In genomic region chr2:137114248-137115096, GRCm38 (mm10) we compare ENCODE assay signal across 8 mouse cellular contexts. TPM values are rescaled to one million over a fixed set of nuclear protein-coding genes. Genes with fewer than 3 reads are reported as not detected.
A peak's percentile ranks its signal among the peaks of the same experiment; 100 is the strongest.
DNase-seq lines count a peak whose midpoint lies in the region; ATAC-seq and TF ChIP-seq lines count a peak whose summit lies in the region.

No protein-coding gene starts in this region.

- no peak for TF ChIP-seq POLR2A in bone marrow macrophage, adult 2 months (IDR thresholded peaks at IDR 0.05; ENCODE audit: borderline replicate concordance, low read depth, low read length)

- DNase-seq in 3T3-L1 (ENCODE audit: low read depth, low spot score) = peak; percentile 89
- DNase-seq in heart, postnatal 0 days (ENCODE audit: low spot score) = peak; percentile 82
- DNase-seq in kidney, postnatal 36 days = peak; percentile 81 to 83
- peak in 2 of 3 experiments; percentile 9 to 19 for DNase-seq in liver, embryonic 14.5 days (ENCODE audit: low read depth in 3 of 3, low spot score in 3 of 3)
- DNase-seq in neural tube, embryonic 10.5 days (ENCODE audit: extremely low spot score, low spot score) = peak; percentile 72
- peak; percentile 40 for DNase-seq in telencephalon, adult 2 months (ENCODE audit: low read depth, low spot score)

- no peaks in the 10 kb centered on the region for H3K36me3 ChIP-seq in forebrain, embryonic 13.5 days (ENCODE audit: poor library complexity, severe bottlenecking)
- H3K36me3 ChIP-seq in heart, postnatal 0 days (replicated peaks; ENCODE audit: control insufficient read depth, insufficient read depth, low read length) = no peaks in the 10 kb centered on the region
- H3K36me3 ChIP-seq in liver, embryonic 14.5 days (replicated peaks; ENCODE audit: control insufficient read depth, insufficient read depth, low read depth) = no peaks in the 10 kb centered on the region

- peak overlapping the region; percentile 73 for H3K4me3 ChIP-seq in bone marrow macrophage, adult 2 months (ENCODE audit: insufficient read depth, low read length)
- peak overlapping the region; percentile 65 for H3K4me3 ChIP-seq in forebrain, embryonic 13.5 days
- H3K4me3 ChIP-seq in heart, postnatal 0 days (ENCODE audit: low read depth, low read length) = peak overlapping the region; percentile 83
- H3K4me3 ChIP-seq in liver, embryonic 14.5 days (ENCODE audit: insufficient read depth in 1 of 2, low read depth in 2 of 2, low read length in 2 of 2) = peak overlapping the region; percentile 51 to 57; a peak in 3 of 4 replicates

- H3K4me2 ChIP-seq in forebrain, embryonic 13.5 days = peak overlapping the region; percentile 87
- H3K4me2 ChIP-seq in heart, postnatal 0 days (ENCODE audit: low read depth, low read length) = peak overlapping the region; percentile 84
- H3K4me2 ChIP-seq in liver, embryonic 14.5 days (ENCODE audit: low read depth) = peak overlapping the region; percentile 63

- peak; percentile 27; the same call in 1 of the 2 replicates for TF ChIP-seq CTCF in bone marrow macrophage, adult 2 months (IDR thresholded peaks at IDR 0.05; ENCODE audit: low read depth, low read length)
- peak; percentile 71 for TF ChIP-seq CTCF in heart, postnatal 0 days (IDR thresholded peaks at IDR 0.05; ENCODE audit: low read depth)
- TF ChIP-seq CTCF in liver, embryonic 14.5 days (IDR thresholded peaks at IDR 0.05; ENCODE audit: low read depth) = peak; percentile 56

- WGBS in forebrain, embryonic 13.5 days = under 1% methylated on average over 51 of the region's 51 CpGs
- under 1% methylated on average over 51 of the region's 51 CpGs for WGBS in heart, postnatal 0 days
- under 1% methylated on average over 51 of the region's 51 CpGs for WGBS in liver, embryonic 14.5 days (ENCODE audit: insufficient replicate concordance)

- peaks cover 21% of the 10 kb centered on the region for H3K4me1 ChIP-seq in bone marrow macrophage, adult 2 months (ENCODE audit: control insufficient read depth, insufficient read depth, low read length)
- H3K4me1 ChIP-seq in forebrain, embryonic 13.5 days = peaks cover 70% of the 10 kb centered on the region
- peaks cover 13% of the 10 kb centered on the region; the same call in 1 of the 2 replicates for H3K4me1 ChIP-seq in heart, postnatal 0 days (ENCODE audit: control insufficient read depth, insufficient read depth)
- H3K4me1 ChIP-seq in liver, embryonic 14.5 days (replicated peaks; ENCODE audit: control insufficient read depth in 2 of 2, insufficient read depth in 2 of 2, low read length in 1 of 2) = peaks cover 0 to 3% of the 10 kb centered on the region in 2 experiments; a peak in 1 of 4 replicates

- H3K9ac ChIP-seq in forebrain, embryonic 13.5 days = peak overlapping the region; percentile 74
- peak overlapping the region; percentile 69 for H3K9ac ChIP-seq in heart, postnatal 0 days (replicated peaks; ENCODE audit: low read depth, low read length)
- no peak overlapping the region for H3K9ac ChIP-seq in liver, embryonic 14.5 days (replicated peaks)

- peaks cover 28% of the 10 kb centered on the region for H3K27me3 ChIP-seq in forebrain, embryonic 13.5 days
- H3K27me3 ChIP-seq in heart, postnatal 0 days (ENCODE audit: control insufficient read depth, insufficient read depth, low read length) = no peaks in the 10 kb centered on the region
- H3K27me3 ChIP-seq in liver, embryonic 14.5 days (ENCODE audit: control insufficient read depth, insufficient read depth, low read length) = peaks cover 42% of the 10 kb centered on the region

- TF ChIP-seq EP300 in heart, postnatal 0 days (IDR thresholded peaks at IDR 0.05; ENCODE audit: low read depth) = peak; percentile 5; the same call in 1 of the 2 replicates
- TF ChIP-seq EP300 in liver, embryonic 14.5 days (IDR thresholded peaks at IDR 0.05; ENCODE audit: low read depth) = no peak

- peak; percentile 62 for ATAC-seq in forebrain, embryonic 13.5 days
- ATAC-seq in heart, postnatal 0 days (ENCODE audit: insufficient read depth, low read depth) = peak; percentile 45
- ATAC-seq in liver, embryonic 14.5 days (ENCODE audit: insufficient read depth) = no peak

- H3K9me3 ChIP-seq in forebrain, embryonic 13.5 days (replicated peaks) = no peaks in the 10 kb centered on the region
- no peaks in the 10 kb centered on the region for H3K9me3 ChIP-seq in heart, postnatal 0 days (replicated peaks; ENCODE audit: control insufficient read depth, low read length)
- H3K9me3 ChIP-seq in liver, embryonic 14.5 days (ENCODE audit: control insufficient read depth, low read length) = no peaks in the 10 kb centered on the region

- H3K27ac ChIP-seq in bone marrow macrophage, adult 2 months (ENCODE audit: insufficient read depth, low read depth, low read length) = peak overlapping the region; percentile 63
- H3K27ac ChIP-seq in forebrain, embryonic 13.5 days = peak overlapping the region; percentile 28; the same call in 1 of the 2 replicates
- peak overlapping the region; percentile 96 for H3K27ac ChIP-seq in heart, postnatal 0 days (ENCODE audit: low read depth)
- H3K27ac ChIP-seq in liver, embryonic 14.5 days = no peak overlapping the region

RNA-seq across cellular contexts. Expression of gene Jag1, which starts 2.0 kb away (rescaled TPM):
- polyA plus RNA-seq in bone marrow macrophage, adult 2 months (2012; ENCODE audit: insufficient read depth, insufficient read length, missing spikeins) = 3.0 and 3.3 TPM in 2 replicates
- polyA plus RNA-seq in forebrain, embryonic 13.5 days (2015; fragmentation: Nextera tagmentation; extraction: Ambion mirVana) = 10.6 and 12.3 TPM in 2 replicates
- total RNA-seq in heart, postnatal 0 days (2014; rRNA removed; ENCODE audit: low replicate concordance) = 11.2 and 11.3 TPM in 2 replicates
- polyA plus RNA-seq in heart, postnatal 0 days (2015; fragmentation: Nextera tagmentation; extraction: Ambion mirVana) = 6.7 and 6.8 TPM in 2 replicates
- 0.32 and 0.54 TPM in 2 replicates for polyA plus RNA-seq in liver, embryonic 14.5 days (2012; rRNA removed)
- 0.67 and 1.1 TPM in 2 replicates for polyA plus RNA-seq in liver, embryonic 14.5 days (2014; fragmentation: Nextera tagmentation; extraction: Ambion mirVana)

Comparison
In these comparisons a context has a peak if more than half of its experiments do, and no peak if none do; other contexts are left out.
1. DNase-seq: peak in every context shown above with its lines; median percentile 89 in 3T3-L1; 82 in heart, postnatal 0 days; 82 in kidney, postnatal 36 days; 72 in neural tube, embryonic 10.5 days; 40 in telencephalon, adult 2 months; 14 in liver, embryonic 14.5 days.